Mouse (Mus musculus): Measurements from ENCODE around the gene Sst.

Gene Sst

GRCm38 (mm10) chr16:23887910-23888579 is 2.7 kb downstream of the Sst start:
- no peak for DNase-seq (ENCODE audit: low spot score)

GRCm38 (mm10) chr16:23885098-23885497 is 5.7 kb downstream of the Sst start:
- no peak for DNase-seq (ENCODE audit: low spot score)

- DNase-seq (ENCODE audit: low spot score) = no peak
Measured at GRCm38 (mm10) chr16:23855242-23855641, 35.5 kb downstream of the Sst start.

- no peak for DNase-seq (ENCODE audit: low spot score)
Measured at GRCm38 (mm10) chr16:23849720-23850119, 41.0 kb downstream of the Sst start.

GRCm38 (mm10) chr16:23849176-23849575 is 41.6 kb downstream of the Sst start:
- no peak for DNase-seq (ENCODE audit: low spot score)

GRCm38 (mm10) chr16:23844622-23845021 is 46.1 kb downstream of the Sst start:
- no peak for DNase-seq (ENCODE audit: low spot score)

- DNase-seq (ENCODE audit: low spot score) = no peak
Measured at GRCm38 (mm10) chr16:23842609-23843008, 48.1 kb downstream of the Sst start.

Data from lung, postnatal 25 days (tissue).